Mouse (Mus musculus): ENCODE results near the gene Pcsk6. TPM values are rescaled to one million over a fixed set of nuclear protein-coding genes. Genes with fewer than 3 reads are reported as not detected.

Gene Pcsk6
- polyA plus RNA-seq, 2 experiments, result 0.88 to 1.5 TPM

- Histone ChIP-seq H3K9ac (replicated peaks) (no peak overlapping the region), H3K9me3 (ENCODE audit: control insufficient read depth, low read length) (no peaks in the 10 kb centered on the region), H3K27me3 (ENCODE audit: control insufficient read depth, insufficient read depth, low read length) (no peaks in the 10 kb centered on the region), H3K36me3 (replicated peaks; ENCODE audit: control insufficient read depth, insufficient read depth, low read depth) (no peaks in the 10 kb centered on the region), H3K4me3 (ENCODE audit: insufficient read depth in 1 of 2, low read depth in 2 of 2, low read length in 2 of 2) (no peak overlapping the region), H3K4me1 (replicated peaks; ENCODE audit: control insufficient read depth in 2 of 2, insufficient read depth in 2 of 2, low read length in 1 of 2) (0 out of 4 replicates have a peak, but pooled peaks cover 0 to 3% of the 10 kb centered on the region in 2 experiments), H3K27ac (no peak overlapping the region), H3K4me2 (ENCODE audit: low read depth) (no peak overlapping the region)
- ATAC-seq (ENCODE audit: insufficient read depth) (no peak), DNase-seq (ENCODE audit: low read depth in 3 of 3, low spot score in 3 of 3) (no peak)
- TF ChIP-seq EP300 (IDR thresholded peaks at IDR 0.05; ENCODE audit: low read depth) (no peak), CTCF (IDR thresholded peaks at IDR 0.05; ENCODE audit: low read depth) (no peak)
- WGBS (ENCODE audit: insufficient replicate concordance), result 43% methylated on average over 3 of the region's 3 CpGs
Observed at GRCm38 (mm10) chr7:66001797-66002196, 140.3 kb downstream of the Pcsk6 start.

- Histone ChIP-seq H3K27me3 (ENCODE audit: control insufficient read depth, insufficient read depth, low read length) (no peaks in the 10 kb centered on the region), H3K9me3 (ENCODE audit: control insufficient read depth, low read length) (no peaks in the 10 kb centered on the region), H3K27ac (no peak overlapping the region), H3K4me2 (ENCODE audit: low read depth) (no peak overlapping the region), H3K4me3 (ENCODE audit: insufficient read depth in 1 of 2, low read depth in 2 of 2, low read length in 2 of 2) (no peak overlapping the region), H3K9ac (replicated peaks) (no peak overlapping the region), H3K36me3 (replicated peaks; ENCODE audit: control insufficient read depth, insufficient read depth, low read depth) (no peaks in the 10 kb centered on the region), H3K4me1 (replicated peaks; ENCODE audit: control insufficient read depth in 2 of 2, insufficient read depth in 2 of 2, low read length in 1 of 2) (0 out of 4 replicates have a peak, but pooled peaks cover 0 to 3% of the 10 kb centered on the region in 2 experiments)
- WGBS (ENCODE audit: insufficient replicate concordance), result 77% methylated on average over 5 of the region's 5 CpGs
- TF ChIP-seq CTCF (IDR thresholded peaks at IDR 0.05; ENCODE audit: low read depth), result no peak
- TF ChIP-seq EP300 (IDR thresholded peaks at IDR 0.05; ENCODE audit: low read depth), result no peak
- ATAC-seq (ENCODE audit: insufficient read depth), result no peak
- DNase-seq (ENCODE audit: low read depth in 3 of 3, low spot score in 3 of 3), result no peak
Observed at GRCm38 (mm10) chr7:66003447-66003846, 141.9 kb downstream of the Pcsk6 start.

GRCm38 (mm10) chr7:66003865-66004638 is 142.5 kb downstream of the Pcsk6 start:
- H3K4me3 ChIP-seq (ENCODE audit: insufficient read depth in 1 of 2, low read depth in 2 of 2, low read length in 2 of 2), result no peak overlapping the region
- no peak overlapping the region for H3K4me2 ChIP-seq (ENCODE audit: low read depth)
- no peak for TF ChIP-seq EP300 (IDR thresholded peaks at IDR 0.05; ENCODE audit: low read depth)
- TF ChIP-seq CTCF (IDR thresholded peaks at IDR 0.05; ENCODE audit: low read depth), result no peak
- WGBS (ENCODE audit: insufficient replicate concordance), result 62% methylated on average over 13 of the region's 13 CpGs
- 0 out of 4 replicates have a peak, but pooled peaks cover 0 to 3% of the 10 kb centered on the region in 2 experiments for H3K4me1 ChIP-seq (replicated peaks; ENCODE audit: control insufficient read depth in 2 of 2, insufficient read depth in 2 of 2, low read length in 1 of 2)
- no peak overlapping the region for H3K27ac ChIP-seq
- DNase-seq (ENCODE audit: low read depth in 3 of 3, low spot score in 3 of 3) (no peak), ATAC-seq (ENCODE audit: insufficient read depth) (no peak)
- no peaks in the 10 kb centered on the region for H3K36me3 ChIP-seq (replicated peaks; ENCODE audit: control insufficient read depth, insufficient read depth, low read depth)
- no peaks in the 10 kb centered on the region for H3K9me3 ChIP-seq (ENCODE audit: control insufficient read depth, low read length)
- H3K27me3 ChIP-seq (ENCODE audit: control insufficient read depth, insufficient read depth, low read length), result no peaks in the 10 kb centered on the region
- no peak overlapping the region for H3K9ac ChIP-seq (replicated peaks)

- 67% methylated on average over 10 of the region's 10 CpGs for WGBS (ENCODE audit: insufficient replicate concordance)
Observed at GRCm38 (mm10) chr7:66005066-66005465, 143.5 kb downstream of the Pcsk6 start.

GRCm38 (mm10) chr7:66008161-66008891 is 146.8 kb downstream of the Pcsk6 start:
- H3K27me3 ChIP-seq (ENCODE audit: control insufficient read depth, insufficient read depth, low read length), result no peaks in the 10 kb centered on the region
- H3K9ac ChIP-seq (replicated peaks), result no peak overlapping the region
- TF ChIP-seq CTCF (IDR thresholded peaks at IDR 0.05; ENCODE audit: low read depth) (no peak), EP300 (IDR thresholded peaks at IDR 0.05; ENCODE audit: low read depth) (no peak)
- no peaks in the 10 kb centered on the region for H3K36me3 ChIP-seq (replicated peaks; ENCODE audit: control insufficient read depth, insufficient read depth, low read depth)
- no peak overlapping the region for H3K27ac ChIP-seq
- WGBS (ENCODE audit: insufficient replicate concordance), result 64% methylated on average over 11 of the region's 11 CpGs
- no peak for DNase-seq (ENCODE audit: low read depth in 3 of 3, low spot score in 3 of 3)
- H3K9me3 ChIP-seq (ENCODE audit: control insufficient read depth, low read length), result no peaks in the 10 kb centered on the region
- H3K4me2 ChIP-seq (ENCODE audit: low read depth), result no peak overlapping the region
- no peak overlapping the region for H3K4me3 ChIP-seq (ENCODE audit: insufficient read depth in 1 of 2, low read depth in 2 of 2, low read length in 2 of 2)
- H3K4me1 ChIP-seq (replicated peaks; ENCODE audit: control insufficient read depth in 2 of 2, insufficient read depth in 2 of 2, low read length in 1 of 2), result 0 out of 4 replicates have a peak, but pooled peaks cover 0 to 3% of the 10 kb centered on the region in 2 experiments
- ATAC-seq (ENCODE audit: insufficient read depth), result no peak

More at GRCm38 (mm10) chr7:66005066-66005465, 143.5 kb downstream of the Pcsk6 start:
- DNase-seq (ENCODE audit: low read depth in 3 of 3, low spot score in 3 of 3) (no peak), ATAC-seq (ENCODE audit: insufficient read depth) (no peak)
- no peak overlapping the region for H3K27ac ChIP-seq
- H3K27me3 ChIP-seq (ENCODE audit: control insufficient read depth, insufficient read depth, low read length), result no peaks in the 10 kb centered on the region
- no peak overlapping the region for H3K9ac ChIP-seq (replicated peaks)
- no peaks in the 10 kb centered on the region for H3K36me3 ChIP-seq (replicated peaks; ENCODE audit: control insufficient read depth, insufficient read depth, low read depth)
- TF ChIP-seq CTCF (IDR thresholded peaks at IDR 0.05; ENCODE audit: low read depth) (no peak), EP300 (IDR thresholded peaks at IDR 0.05; ENCODE audit: low read depth) (no peak)
- H3K4me3 ChIP-seq (ENCODE audit: insufficient read depth in 1 of 2, low read depth in 2 of 2, low read length in 2 of 2), result no peak overlapping the region
- H3K9me3 ChIP-seq (ENCODE audit: control insufficient read depth, low read length), result no peaks in the 10 kb centered on the region
- no peak overlapping the region for H3K4me2 ChIP-seq (ENCODE audit: low read depth)
- H3K4me1 ChIP-seq (replicated peaks; ENCODE audit: control insufficient read depth in 2 of 2, insufficient read depth in 2 of 2, low read length in 1 of 2), result 0 out of 4 replicates have a peak, but pooled peaks cover 0 to 3% of the 10 kb centered on the region in 2 experiments

All from liver, embryonic 14.5 days (tissue).